Mouse (Mus musculus) embryo, embryonic 10 days (tissue): ENCODE measurements around the gene Tnks1bp1.

Experiments used
- DNase-seq: peaks from one replicate; pipeline ENCODE4 v3.0.0-alpha.2; 2015; ENCODE audit warnings: low spot score

The Tnks1bp1 gene

DNA sequence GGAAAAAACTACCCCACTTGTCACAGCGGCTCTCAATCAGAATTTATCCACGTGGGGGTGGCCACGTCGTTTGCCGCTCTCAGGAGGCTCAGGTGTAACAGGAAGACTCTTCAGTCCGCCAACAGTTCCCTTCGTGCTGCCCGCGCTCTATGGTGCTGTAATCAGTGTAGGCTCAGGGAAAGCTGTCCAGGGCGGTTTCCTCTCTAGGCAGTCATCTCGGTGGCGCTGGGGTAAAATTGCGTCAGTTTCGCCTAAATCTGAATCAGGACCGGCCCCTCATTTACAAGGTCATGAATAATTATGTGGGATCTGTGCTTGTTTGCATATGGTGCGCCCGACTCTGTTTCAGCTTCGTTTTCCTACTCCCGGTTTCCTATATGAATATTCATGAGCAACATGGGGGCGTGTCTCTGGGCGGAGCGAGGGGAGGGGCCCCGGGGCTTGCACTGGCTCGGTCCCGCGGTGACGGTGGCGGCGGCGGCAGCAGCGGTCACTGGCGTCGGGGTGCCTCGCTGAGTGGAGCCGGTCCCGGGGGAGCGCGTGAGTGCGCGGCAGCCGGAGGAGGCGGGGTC is at the start of gene Tnks1bp1:
TSS of gene Tnks1bp1 (plus strand) at position 427 of the 572 bp plus-strand sequence.
- peak; percentile 94 for DNase-seq

DNA sequence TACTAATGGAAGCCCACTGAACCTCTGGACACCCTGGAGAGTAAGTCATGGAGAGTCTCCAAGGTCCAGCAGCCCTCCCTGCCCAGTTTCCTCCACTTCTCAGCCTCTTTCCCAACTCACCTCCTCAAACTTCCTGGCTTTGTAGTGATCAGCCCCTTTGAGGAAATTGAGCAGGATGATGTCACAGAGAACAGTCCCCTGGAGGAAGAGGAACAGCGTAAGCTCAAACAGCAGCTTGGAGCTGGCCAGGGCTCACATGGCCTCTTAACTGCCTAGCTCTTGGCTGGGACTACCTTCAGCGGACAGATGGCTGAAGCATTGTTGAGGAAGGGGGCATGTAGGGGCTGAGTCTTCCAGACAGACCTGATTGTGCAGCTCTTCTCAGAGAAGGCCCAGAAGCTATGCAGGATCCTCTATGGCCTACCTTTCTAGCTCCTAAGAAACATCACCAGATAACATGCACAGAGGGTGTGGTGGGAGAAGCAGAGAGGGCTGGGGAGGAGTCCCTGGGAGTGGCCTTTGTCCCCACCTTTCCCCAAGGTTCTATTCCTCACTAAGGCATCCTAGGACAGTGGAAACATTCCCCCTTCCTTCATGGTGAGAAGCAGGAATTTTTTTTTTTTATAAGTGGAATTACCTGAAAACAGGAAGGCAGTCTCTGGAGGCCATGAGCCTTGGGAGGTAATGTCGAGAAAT is 48.2 kb upstream of the Tnks1bp1 start:
- DNase-seq = no peak

DNA sequence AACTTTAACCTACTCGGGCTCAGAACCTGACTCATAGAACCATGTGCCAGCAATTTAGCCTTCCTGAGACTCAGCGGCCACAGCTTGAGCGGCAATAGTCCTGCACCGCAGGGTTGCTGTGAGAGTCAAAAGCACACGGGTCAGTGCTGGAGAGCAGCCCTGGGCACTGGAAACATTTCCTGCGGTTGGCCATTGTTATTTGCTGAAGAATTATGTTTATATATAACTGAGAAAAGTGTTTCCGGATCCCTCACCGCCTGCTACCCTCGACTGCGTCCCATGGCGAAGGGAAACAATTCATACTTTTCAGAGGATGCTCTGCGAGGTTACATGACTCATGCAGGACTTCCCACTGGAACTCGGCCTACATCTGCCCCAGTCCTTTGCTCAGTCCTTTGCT is 46.3 kb upstream of the Tnks1bp1 start:
- DNase-seq = no peak

DNA sequence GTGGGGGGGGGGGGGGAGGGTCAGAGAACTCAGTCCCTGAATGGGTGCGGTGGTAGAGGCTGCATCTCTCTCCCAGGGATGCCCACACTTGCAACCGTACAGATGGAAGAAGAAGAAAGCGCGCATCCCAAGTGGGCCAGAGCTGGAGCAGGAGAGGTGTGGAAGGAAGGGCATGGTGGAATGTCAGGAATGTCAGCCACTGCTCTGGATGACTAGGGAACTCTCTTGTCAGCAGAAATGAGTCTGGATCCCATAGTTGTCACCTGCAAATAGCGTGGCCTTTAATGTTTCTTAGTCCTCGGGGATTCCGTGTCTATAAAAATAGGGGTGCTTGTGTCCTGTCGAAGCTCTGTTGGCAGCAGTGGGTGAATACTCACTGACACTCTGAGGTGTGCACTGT is 45.2 kb upstream of the Tnks1bp1 start:
- no peak for DNase-seq

DNA sequence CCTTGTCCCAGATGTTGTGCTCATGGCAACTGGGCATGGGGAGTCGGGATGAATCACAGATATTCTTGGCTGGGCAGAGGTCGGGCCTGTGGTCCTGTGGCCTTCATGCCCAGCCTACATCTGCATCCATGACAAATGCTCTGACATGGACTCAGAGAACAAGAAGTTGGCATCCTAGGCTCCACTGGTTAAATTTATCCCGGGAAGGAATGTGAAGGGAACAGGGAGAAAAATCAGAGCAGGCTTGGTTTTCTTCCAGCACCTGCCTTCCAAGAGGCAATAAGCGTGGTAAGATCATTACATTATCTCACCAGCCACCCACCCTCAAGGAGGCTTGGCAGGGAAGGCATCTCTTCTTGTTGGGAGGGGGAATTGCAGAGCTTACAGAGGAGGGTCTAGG is 43.5 kb upstream of the Tnks1bp1 start:
- DNase-seq = no peak

DNA sequence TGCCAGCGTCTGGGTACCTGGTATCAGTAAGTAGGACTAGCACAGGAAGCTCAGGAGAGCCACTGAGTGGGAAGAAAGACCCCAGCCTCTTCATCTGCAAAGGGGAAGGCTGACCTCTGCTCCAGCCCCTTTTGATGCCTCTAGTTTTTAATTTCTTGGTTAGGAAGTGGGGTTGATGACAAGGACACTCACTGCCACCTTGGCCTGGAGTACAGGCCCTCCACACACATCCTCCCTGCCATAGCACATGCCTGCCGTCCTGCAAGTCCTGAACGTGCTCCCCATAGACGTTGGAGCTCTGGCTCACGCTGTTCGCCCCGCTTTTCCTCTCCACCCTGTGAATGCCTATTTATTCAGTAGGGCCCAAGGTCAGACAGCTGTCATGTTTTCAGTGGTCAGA is 41.2 kb upstream of the Tnks1bp1 start:
- no peak for DNase-seq

DNA sequence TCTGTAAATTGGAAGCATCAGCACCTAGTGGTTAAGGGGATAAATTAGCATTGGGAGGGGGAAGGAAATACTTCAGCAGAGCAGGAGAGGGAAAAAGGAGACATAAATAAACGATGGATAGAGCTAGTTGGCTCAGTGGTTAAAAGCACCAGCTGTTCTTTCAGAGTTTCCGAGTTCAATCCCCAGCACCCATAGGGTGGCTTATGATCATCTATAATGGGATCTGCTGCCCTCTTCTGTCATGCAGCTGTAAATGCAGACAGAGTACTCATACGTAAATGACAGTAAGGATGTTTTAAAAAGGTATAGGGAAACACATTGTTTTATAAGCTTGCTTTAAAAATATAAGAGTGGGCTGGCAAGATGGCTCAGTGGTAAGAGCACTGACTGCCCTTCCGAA is 40.1 kb upstream of the Tnks1bp1 start:
- peak; percentile 52 for DNase-seq

DNA sequence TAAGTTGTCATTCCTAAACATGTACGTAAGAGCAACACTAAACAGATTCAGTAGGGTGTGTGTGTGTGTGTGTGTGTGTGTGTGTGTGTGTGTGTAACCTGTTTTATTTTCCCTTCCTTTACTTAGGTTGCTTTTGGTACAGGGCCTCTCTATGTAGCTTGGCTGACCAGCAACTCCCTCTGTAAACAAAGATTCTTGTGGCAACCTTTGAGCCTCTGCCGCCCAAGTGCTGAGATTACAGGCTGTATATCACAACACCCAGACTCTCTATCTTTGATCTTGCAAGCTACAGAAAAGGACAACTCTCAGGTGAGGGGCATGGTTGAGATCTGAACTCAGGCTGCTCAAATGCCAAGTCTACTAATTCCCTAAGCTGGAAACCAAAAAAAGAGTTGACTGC is 38.6 kb upstream of the Tnks1bp1 start:
- no peak for DNase-seq

DNA sequence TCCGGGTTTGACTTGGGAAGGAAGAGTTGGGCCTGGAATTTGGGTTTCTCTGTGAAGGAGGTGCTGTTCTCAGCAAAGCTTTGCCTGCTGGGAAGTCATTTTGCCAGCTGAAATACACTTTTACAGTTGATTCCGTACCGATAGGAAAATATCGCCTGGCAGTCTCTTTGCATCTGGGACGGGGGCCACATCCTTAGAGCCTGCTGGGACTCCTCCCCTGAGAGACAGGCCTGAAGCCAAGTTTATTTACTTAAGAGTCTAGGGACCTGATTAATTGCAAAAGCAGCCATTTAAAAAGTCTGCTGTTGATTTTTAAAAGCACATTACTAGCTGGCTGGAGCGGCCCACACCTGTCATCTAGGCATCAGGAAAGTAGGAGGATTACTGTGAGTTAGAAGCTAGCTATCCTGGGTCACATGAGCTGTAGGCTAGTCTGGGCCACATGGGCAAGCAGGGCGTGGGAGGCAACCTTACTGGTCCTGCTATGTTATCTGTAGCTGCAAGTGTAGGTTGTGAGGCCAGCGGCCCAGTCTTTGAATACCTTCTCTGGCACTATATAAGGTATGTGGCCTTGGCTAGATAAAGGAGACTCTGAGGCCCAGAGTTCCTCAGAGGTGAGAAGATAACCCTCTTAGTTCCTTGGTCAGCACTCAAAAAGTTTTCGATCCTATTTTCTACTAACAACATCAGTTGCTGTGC is 35.8 kb upstream of the Tnks1bp1 start:
- DNase-seq = peak; percentile 55

DNA sequence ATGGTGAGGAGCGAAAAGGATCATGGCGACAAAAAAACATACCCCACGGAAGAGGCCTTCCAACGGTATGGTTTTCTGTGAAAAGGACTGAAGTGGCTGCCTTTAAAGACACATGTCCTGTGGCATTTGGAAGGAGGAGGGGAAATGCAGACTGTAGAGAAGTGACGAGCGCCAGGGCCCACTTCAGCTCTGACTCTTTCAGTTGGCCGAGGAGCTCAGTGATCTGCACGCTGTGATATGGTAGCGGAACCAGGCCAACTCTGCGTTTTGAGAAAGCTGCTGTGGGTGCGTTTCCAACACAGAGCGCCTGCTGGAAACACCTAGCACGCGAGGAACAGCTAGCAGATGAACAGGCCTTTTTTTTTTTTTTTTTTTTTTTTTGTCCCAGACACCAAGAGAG is 35.1 kb upstream of the Tnks1bp1 start:
- DNase-seq = no peak

DNA sequence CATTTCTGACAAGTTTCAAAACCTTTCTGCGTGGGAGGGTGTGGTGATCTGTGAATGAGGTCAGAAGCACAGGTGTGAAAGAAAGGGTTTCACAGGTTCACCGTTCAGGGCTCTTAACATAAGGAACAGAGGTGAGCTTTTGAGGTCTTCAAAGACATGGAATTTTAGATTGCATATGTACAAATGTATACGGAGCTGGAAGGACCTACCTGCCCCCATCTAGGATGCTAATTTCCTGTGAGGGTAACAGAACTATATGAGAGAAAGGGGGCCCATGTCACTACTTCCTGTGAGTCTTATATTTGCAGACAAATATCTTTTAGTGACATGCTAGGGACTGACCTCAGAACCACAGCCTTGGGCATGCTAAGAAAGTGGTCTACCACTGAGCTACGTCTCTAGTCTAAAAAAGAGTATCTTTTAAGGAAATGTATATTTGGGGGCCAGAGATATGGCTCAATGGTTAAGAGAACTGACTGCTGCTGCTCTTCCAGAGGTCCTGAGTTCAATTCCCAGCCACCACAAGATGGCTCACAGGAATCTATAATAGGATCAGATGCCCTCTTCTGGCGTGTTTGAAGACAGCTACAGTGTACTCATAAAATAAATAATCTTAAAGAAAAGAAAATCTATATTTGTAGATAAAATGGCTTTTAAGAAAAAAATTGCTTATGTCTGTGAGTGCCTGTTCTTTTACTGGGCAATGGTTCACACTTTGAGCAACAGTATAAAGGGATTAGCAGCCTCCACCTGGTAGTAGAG is 33.8 kb upstream of the Tnks1bp1 start:
- DNase-seq = no peak

DNA sequence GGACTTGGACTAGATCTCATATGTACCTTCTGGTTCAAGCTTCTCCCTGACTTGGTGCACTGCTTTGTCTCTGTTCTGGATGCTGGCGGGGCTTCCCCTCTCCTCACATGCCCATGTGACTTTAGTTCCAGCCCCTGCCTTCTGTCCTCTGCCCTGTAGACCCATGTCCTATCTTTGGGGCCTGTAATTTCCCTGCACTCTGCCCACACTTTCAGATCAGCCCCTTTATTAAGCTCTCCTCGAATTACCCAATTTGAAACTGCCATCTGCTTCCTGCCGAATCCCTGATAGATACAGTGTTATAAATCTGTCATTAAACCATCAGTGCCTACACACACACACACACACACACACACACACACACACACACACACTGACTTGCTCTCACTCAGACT is 33.2 kb upstream of the Tnks1bp1 start:
- DNase-seq = no peak

DNA sequence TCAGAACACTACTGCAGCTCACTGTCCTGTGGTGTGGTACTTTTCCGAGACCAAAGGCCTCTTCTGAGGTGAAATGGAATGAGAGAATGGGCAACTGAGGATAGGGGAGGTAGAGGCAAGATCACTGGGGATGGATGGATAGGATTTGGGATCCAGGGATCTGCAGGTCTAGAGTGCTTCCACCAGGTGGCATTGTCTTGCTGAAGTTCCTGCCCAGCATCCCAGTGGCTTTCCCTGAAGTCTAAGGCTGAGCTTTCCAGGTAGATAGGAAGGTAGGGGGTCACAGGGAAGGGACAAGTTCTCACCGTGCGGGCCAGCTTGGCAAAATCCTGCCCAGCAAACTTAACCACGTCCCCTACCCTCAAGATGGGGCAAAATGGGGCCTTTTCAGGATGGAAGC is 25.8 kb upstream of the Tnks1bp1 start:
- peak; percentile 68 for DNase-seq

DNA sequence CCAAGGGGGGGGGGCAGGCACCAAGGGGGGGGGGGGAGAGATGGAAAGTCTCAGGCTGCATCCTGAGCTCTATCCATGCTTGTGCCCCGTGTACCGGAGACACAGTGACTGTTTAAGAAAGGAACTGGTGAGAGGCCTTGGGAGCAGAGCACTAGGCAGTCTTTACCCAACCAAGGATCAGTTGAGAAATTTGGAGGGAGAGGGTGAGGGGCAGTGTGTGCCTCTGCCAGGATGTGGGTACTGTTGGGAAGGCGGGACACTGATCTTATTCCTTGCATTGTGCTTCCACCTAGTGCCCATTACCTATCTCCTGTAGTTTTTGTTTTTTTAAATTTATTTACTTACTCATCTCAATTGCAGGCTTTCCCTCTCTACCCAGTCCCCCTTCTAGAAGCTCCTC is 21.6 kb upstream of the Tnks1bp1 start:
- no peak for DNase-seq

DNA sequence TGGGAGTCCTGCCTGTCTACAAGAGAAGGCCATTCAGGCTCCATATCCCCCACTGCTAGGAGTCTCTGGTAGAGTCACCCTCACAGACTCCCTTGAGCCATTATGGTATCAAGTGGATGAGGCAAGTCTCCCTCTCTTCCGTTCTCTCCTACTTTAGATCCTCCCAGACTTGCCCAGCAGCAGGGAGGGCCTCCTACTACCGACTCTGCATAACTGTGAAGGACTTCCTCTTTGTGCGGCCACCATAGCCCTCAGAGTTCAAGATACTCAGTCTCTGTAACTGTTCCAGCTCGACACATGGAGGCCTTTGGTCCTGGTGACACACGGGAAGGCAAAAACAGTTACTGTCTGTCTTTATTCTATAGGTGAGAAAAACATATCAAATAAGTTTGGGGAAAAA is 20.5 kb upstream of the Tnks1bp1 start:
- DNase-seq = no peak

DNA sequence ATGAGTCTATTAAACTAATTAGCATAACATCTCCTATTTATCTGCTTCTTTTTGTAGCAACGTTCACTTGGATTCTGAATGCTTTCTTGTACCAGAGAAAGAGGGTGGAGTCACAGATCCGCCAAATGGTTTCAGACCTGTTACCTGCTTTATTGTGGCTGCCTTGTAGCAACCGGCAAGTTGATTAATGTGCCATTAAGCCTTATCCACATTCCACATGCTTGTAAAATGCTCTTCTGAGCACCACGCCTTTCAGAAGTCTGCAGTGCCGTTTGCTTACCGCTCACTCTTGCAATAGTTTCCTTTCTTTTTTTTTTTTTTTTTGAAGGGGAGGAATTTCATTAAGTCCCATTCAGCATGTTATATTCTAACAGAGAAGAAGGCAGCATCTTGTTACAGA is 17.9 kb upstream of the Tnks1bp1 start:
- DNase-seq = no peak

DNA sequence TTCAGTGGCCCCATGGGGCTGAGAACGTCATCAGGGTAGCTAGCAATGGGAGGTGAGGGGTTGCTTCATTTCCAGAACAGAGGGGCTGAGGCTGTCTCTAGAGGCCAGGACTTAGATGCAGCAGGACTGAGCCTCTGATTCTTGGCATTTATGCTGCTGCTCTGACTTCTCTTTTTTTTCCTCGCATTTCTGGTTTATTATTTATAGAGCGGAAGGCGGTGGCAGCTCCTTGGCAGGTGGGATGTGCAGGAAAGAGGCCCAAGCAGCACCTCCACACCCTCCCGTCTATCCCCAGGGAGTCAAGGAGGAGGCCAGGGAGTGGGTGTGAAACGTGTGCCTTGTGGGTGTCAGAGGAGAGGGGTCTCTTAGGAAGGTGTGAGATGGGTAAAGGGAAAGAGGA is 16.8 kb upstream of the Tnks1bp1 start:
- no peak for DNase-seq

DNA sequence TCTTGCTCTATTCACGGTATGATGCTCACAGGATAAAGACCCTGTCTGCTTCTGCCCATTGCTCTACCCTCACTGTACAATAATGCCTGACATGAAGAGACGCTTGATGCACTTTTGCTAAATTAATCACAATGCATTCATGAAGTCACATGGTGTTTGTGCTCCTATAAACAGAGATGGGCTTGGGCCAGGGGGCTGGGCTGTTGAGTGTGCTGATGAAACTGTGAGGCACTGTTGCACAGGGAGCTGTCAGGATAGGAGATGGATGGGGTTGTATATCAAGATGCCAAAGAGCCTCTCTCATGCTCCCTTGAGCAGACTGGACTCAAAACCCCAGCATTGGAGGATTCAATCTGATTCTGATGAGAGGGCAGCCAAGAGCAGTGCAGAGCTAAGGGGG is 14.7 kb upstream of the Tnks1bp1 start:
- peak; percentile 13 for DNase-seq

DNA sequence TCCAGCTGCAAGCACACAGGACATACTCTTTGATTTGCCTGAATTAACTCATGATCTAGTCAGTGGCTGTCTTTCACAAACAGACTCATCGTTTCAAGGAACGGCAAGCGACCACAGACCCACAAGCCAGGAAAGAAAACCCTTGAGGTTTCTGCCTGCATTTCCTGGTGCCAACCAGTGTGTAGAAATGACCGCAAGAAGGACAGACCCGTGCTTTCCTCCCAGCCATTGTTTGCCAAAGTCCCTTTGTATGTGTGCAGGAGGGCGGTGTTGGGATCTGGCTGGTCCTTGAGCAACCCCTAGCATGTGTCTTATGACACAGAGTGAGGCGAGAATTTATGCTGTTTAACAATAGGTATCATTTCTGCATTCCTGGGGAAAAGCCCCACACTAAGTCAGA is 13.7 kb upstream of the Tnks1bp1 start:
- no peak for DNase-seq

DNA sequence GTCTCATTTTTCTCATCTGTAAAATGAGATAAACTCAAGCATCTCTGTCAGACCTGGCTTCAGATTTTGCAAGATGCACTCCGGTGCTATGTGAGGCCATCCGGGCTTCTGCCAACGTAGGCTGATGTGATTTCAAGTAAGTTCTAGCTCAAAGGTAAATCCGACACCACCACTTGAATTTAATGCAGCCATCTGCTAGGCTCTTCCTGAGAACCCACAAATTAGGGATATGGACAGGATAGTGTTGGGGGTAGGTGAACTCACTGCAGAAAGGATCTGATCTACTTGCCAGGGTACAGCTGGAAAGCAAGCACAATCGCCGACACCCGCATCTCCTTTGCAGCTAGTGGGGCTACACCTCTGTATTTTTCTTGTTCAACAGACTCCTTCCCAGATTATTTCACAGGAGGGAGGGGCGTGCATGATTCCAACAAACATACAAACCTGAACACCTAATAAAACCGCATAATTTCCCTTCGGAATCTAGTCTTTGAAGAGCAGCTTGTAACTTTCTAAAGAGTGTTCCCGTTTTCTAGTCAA is 11.2 kb upstream of the Tnks1bp1 start:
- peak; percentile 25 for DNase-seq

DNA sequence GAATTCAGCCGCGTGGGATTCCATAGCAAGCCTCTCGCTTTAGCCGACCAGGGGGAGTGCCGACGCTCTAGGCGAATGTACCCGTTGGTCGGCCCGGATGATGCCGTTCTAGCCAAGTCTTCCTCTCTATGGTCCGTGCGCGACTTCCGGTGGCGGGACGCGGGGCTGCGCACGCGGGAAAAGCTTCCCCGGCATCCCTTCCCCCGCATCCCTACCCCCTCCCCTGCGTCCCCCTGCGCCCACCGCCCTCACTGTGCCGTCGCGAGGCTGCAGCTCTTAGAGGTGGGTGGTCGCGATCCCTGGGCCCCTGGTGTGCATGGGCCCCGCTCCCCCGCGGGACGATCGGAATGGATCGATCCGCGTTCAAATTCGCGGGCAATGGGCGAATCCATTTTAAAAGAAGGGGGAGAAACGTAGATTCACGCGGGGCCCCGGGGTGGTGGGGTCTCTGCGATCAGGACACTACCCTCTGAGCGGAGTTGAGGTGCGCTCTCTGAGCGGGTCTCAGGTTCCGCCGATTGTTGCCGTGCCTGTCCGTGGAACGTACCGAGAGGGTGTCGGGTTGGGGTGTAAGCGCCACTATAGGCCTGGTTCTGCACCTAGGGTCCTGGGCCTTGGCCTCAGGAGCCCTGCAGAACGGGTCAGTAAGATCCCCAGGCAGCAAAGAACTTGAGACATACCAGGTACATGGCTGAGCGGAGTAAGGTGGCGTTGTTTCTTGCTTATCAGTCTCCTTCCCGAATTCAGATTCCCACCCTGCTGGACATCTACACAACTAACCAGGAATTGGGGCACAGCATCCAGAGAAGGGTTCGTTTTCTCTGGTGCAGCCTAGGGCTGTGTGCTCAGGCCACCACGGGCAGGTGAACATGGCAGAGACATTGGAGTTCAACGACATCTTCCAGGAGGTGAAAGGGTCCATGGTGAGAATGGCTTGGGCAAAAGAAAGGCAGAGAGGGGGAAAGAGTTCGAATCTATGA is 10.5 kb upstream of the Tnks1bp1 start, which contains the start of the genes Ssrp1 and P2rx3:
TSS of gene Ssrp1 (plus strand) at position 188 of the 980 bp plus-strand sequence.
TSS of gene P2rx3 (minus strand) at position 416 of the 980 bp plus-strand sequence.
- peak; percentile 98 for DNase-seq
